Mouse (Mus musculus): ENCODE measurements at regions not wholly inside any gene's neighbourhood (a gene's known extent, or its start where the extent isn't known, plus 50 kb on each side); places are given as distances from the start of the nearest gene placed in this dataset.

DNA sequence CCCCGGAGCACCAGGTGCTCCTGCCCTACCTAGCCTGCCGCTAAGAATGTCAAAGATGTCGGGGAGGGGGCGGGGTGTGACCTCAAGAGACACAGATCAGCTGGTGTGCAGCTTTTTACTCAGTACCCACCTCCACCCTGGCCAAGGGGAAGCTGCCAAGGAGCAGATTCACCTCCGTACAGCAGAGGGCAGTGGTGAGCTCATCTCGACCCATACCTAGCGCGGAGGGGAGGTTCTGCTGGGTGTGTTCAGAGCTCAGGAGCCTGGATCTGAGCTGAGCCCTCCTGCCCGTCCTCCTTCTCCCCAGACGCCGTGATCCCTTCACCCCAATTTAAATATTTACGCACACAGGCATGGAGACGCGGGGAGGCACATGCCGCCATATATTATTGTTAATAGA lies 126.1 kb upstream of the Ces5a start:
- no peak for TF ChIP-seq EP300 (optimal IDR thresholded peaks at IDR 0.05)
- peak; percentile 90 for TF ChIP-seq CTCF (IDR thresholded peaks at IDR 0.05; ENCODE audit: low read depth)

Data from stomach, postnatal 0 days (tissue).